Mouse (Mus musculus) hindbrain, embryonic 16.5 days (tissue): Measurements from ENCODE around the gene Mnat1. TPM values are rescaled to one million over a fixed set of nuclear protein-coding genes. Genes with fewer than 3 reads are reported as not detected.
"Not testable (repeated sequence)": the region's sequence is repeated elsewhere in the genome, so short reads cannot be mapped to it uniquely, and the experiment has no call there.

Experiments
- ATAC-seq: fragments of 200-750 bp; cut with Nextera tagmentation; 2 replicates; pipeline ENCODE4 v1.8.0; 2017; ENCODE audit warnings: moderate TSS enrichment, moderate library complexity
- H3K27ac ChIP-seq: fragments of 300-500 bp; sonication (generic); 2 replicates; pipeline ENCODE4 v1.5.1; 2014; ENCODE audit warnings: low read depth, mild to moderate bottlenecking, control low read depth, low read length, moderate library complexity
- H3K27me3 ChIP-seq: fragments of 300-500 bp; sonication (generic); replicated peaks from 2 replicates; pipeline ENCODE4 v1.6.1; 2014; ENCODE audit warnings: low read length; ENCODE audit not compliant: control insufficient read depth, insufficient read depth
- H3K36me3 ChIP-seq: fragments of 300-500 bp; sonication (generic); 2 replicates; pipeline ENCODE4 v1.6.1; 2014; ENCODE audit warnings: mild to moderate bottlenecking, low read length, moderate library complexity, mixed read lengths; ENCODE audit not compliant: control insufficient read depth, insufficient read depth
- H3K4me1 ChIP-seq: fragments of 300-500 bp; sonication (generic); 2 replicates; pipeline ENCODE4 v1.6.1; 2014; ENCODE audit warnings: low read depth, low read length; ENCODE audit not compliant: control insufficient read depth, insufficient read depth
- H3K4me2 ChIP-seq: fragments of 300-500 bp; sonication (generic); 2 replicates; pipeline ENCODE4 v1.6.1; 2014; ENCODE audit warnings: mild to moderate bottlenecking, low read length, control low read depth, moderate library complexity
- H3K4me3 ChIP-seq: fragments of 300-500 bp; sonication (generic); 2 replicates; pipeline ENCODE4 v1.5.1; 2014; ENCODE audit warnings: mild to moderate bottlenecking, low read length, control low read depth, moderate library complexity
- H3K9ac ChIP-seq: fragments of 300-500 bp; sonication (generic); 2 replicates; pipeline ENCODE4 v1.6.1; 2014; ENCODE audit warnings: low read depth, mild to moderate bottlenecking, control low read depth, low read length, moderate library complexity
- H3K9me3 ChIP-seq: fragments of 300-500 bp; sonication (generic); 2 replicates; pipeline ENCODE4 v1.6.1; 2014; ENCODE audit warnings: mild to moderate bottlenecking, low read length, moderate library complexity; ENCODE audit not compliant: control insufficient read depth
- WGBS: fragments of 180-500 bp; shearing (Covaris S2); extraction: QIAGEN DNeasy Blood & Tissue Kit; methylation state at CpG from one replicate; pipeline ENCODE4 v1.1.7; 2014; 5-methylcytosine and 5-hydroxymethylcytosine counted together
- polyA plus RNA-seq: library from polyadenylated mRNA; unstranded; fragments of >200 nt; fragmentation: Nextera tagmentation; extraction: Ambion mirVana; gene quantifications from 2 replicates; pipeline ENCODE4 v1.2.1, GENCODE M21; 2015

The Mnat1 gene
- 16.2 and 17.4 TPM in 2 replicates for polyA plus RNA-seq

DNA sequence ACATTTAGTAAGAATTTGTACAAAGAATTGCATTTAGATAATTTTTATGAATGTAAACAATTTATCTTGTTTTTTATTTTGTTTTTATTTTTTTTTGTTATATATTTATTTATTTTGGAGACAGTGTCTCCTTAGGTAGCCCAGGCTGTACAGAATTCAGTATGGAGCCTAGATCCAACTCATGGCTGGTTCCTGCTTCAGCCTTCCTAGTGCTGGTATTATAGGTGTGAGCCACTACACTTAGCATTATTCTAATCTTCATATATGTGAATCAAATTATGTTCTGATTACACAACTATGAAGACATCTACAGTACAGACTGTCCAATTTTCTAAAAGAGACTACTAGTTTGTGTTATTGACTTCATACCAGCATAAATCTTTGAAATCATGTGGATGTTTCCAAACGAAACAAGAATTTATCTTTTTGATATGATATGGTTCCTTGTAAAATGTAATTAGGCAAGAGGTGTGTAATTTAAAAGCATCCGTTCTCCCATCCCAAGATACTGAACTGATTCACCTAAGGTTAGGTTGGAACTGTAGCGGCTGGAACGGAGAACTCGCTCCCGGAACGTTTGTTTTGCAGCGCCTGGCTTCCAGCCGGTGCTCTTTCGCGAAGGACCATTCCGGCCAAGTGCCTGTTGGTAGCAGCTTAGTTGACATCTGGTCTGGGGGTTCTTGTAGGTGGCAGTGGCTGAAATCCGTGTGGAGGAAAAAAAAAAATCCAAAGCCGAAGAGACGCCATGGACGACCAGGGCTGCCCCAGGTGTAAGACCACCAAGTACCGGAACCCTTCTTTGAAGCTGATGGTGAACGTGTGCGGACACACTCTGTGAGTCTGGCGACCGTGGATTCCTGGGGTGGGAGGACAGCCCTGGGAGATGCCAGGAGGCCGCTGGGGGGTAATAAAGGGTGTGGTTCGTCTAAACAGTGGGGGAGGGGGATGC, at the start of gene Mnat1:
Gene Mnat1, plus strand, starts transcription at position 625 of the 949 bp plus-strand sequence.
- Histone ChIP-seq H3K36me3 (no peaks in the 10 kb centered on the region), H3K4me1 (peaks cover 12% of the 10 kb centered on the region), H3K27ac (peak within 1 kb of the TSS; percentile 59; the same call in 1 of the 2 replicates), H3K9me3 (no peaks in the 10 kb centered on the region), H3K27me3 (no peaks in the 10 kb centered on the region), H3K4me2 (peak within 1 kb of the TSS; percentile 72), H3K4me3 (peak within 1 kb of the TSS; percentile 87), H3K9ac (peak within 1 kb of the TSS; percentile 86)
- under 1% methylated on average over 23 of the region's 23 CpGs for WGBS
- ATAC-seq, result peak; percentile 89

DNA sequence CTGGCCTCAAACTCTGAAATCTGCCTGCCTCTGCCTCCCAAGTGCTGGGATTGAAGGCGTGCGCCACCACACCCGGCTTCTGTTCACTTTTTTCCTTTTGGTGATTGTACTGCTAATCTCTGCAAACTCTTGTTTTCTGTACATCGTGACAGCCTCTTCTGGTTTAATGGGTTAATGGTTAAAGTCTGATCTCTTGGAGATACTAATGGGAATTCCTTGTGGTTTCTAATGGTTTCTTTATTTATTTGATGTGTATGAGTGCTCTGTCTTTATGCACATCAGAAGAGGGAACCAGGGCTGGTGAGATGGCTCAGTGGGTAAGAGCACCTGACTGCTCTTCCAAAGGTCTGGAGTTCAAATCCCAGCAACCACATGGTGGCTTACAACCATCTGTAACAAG, 41.7 kb upstream of the Mnat1 start:
- H3K4me1 ChIP-seq, H3K27ac ChIP-seq, H3K9ac ChIP-seq, H3K27me3 ChIP-seq, H3K36me3 ChIP-seq, H3K4me3 ChIP-seq, ATAC-seq, H3K9me3 ChIP-seq, H3K4me2 ChIP-seq: not testable (repeated sequence)
- WGBS, result 95% methylated on average over 4 of the region's 4 CpGs

DNA sequence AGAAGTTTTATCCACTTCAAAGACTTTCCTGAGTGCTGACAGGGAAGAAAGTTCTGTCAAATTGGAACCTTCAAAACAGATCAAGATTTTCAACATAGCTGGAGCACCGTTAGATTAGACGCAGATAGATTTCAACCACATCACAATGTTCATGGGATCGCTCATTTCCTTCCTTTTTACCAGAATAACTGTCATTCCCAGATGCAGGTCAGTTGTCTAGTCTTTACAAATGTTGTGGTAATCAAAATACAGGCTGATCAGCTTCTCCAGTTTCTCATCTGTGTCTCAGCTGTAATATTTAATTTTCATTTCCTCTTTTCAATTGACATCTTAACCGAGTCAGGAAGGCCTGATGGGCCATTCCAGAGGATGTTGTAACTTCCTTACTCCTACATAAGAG, 39.7 kb upstream of the Mnat1 start:
- Histone ChIP-seq H3K27ac (no peak overlapping the region), H3K4me1 (no peaks in the 10 kb centered on the region), H3K4me2 (no peak overlapping the region), H3K4me3 (no peak overlapping the region), H3K27me3 (no peaks in the 10 kb centered on the region), H3K9ac (no peak overlapping the region), H3K36me3 (no peaks in the 10 kb centered on the region), H3K9me3 (no peaks in the 10 kb centered on the region)
- WGBS, result 90% methylated on average over 4 of the region's 4 CpGs
- no peak for ATAC-seq

DNA sequence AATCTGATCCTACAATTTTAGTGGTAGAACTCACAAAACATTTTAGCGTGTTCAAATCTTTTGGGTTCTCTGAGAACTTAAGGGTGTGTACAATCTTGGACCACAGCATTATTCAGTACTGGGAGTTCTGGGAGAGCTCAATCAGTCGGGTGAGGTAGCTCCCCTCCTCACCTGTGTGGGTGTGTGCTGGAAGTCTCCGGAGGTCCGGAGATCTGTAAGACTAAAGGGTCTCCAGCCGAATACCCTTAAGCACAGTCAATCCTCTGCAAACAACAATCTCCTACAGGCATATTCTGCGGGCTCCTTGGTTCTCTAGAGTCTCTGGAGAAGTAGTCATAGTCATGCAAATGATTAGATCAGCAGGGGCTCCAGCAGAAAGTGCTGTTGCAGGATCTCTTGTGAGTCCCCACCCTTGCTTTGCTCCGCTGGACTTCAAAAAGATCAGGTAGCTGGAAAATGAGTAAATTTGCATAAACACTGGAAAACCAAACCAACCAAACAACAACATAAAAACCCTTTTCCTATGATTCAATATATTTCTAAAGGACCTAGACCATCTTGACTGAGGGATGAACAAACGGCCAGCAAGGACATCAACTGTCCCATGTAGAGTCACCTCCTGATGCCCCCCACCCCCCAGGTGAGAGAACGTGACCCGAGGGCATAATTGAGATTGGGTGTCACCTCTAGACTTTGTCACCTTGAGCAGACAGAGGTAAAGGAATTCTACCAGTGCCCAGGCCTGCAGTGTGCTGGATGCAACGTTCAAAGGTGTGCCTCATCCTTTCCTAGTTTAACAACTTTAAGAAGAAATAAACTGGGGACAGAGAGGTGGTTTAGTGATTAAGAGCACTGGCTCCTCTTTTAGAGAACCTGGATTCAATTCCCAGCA, 37.5 kb upstream of the Mnat1 start:
- Histone ChIP-seq H3K4me3 (no peak overlapping the region), H3K9ac (no peak overlapping the region), H3K9me3 (no peaks in the 10 kb centered on the region), H3K36me3 (no peaks in the 10 kb centered on the region), H3K4me2 (no peak overlapping the region), H3K27ac (no peak overlapping the region), H3K27me3 (no peaks in the 10 kb centered on the region), H3K4me1 (no peaks in the 10 kb centered on the region)
- no peak for ATAC-seq
- 22% methylated on average over 11 of the region's 11 CpGs for WGBS

DNA sequence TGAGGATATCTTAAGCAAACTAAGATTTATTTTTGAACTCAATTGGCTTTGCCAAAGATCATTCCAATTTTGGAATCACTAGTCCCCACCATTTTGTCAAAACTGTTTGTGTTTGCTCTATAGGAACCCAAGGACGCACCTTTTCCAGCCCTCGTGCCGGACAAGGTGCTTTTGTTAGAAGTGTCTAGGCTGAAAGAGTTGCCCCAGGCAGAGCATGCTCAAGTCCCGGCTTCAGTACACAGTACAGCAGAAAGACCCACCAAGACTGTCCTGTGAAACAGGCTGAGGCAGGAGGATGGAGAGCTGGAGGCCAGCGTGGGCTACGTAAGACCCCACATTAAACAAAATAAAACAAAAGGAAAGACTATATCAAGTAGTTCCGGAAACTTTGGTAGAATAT, 36.4 kb upstream of the Mnat1 start:
- Histone ChIP-seq H3K4me3 (no peak overlapping the region), H3K27me3 (no peaks in the 10 kb centered on the region), H3K9ac (no peak overlapping the region), H3K4me2 (no peak overlapping the region), H3K27ac (no peak overlapping the region), H3K36me3 (no peaks in the 10 kb centered on the region), H3K9me3 (no peaks in the 10 kb centered on the region), H3K4me1 (no peaks in the 10 kb centered on the region)
- ATAC-seq, result no peak
- 95% methylated on average over 7 of the region's 7 CpGs for WGBS

DNA sequence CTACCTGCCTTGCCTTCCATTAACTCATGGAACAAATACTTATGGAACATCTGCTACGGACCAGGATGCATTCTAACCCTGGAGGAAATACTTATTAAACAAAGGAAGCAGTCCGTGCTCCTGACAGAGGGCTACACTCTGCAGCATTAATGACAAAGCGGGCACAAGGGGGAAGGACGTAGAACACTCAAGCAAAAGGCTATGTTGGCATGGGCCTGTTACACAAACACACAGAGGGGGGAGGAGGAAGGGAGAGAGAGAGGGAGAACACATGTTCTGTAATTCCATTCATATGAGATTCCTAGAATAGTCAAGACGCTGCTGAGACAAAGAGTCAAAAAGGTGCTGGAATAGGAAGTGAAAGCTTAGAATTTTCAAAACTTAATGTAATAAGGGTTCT, 35.0 kb upstream of the Mnat1 start:
- H3K4me1 ChIP-seq, result no peaks in the 10 kb centered on the region
- H3K4me3 ChIP-seq, result no peak overlapping the region
- no peaks in the 10 kb centered on the region for H3K36me3 ChIP-seq
- H3K27me3 ChIP-seq, result no peaks in the 10 kb centered on the region
- no peak overlapping the region for H3K4me2 ChIP-seq
- H3K9ac ChIP-seq, result no peak overlapping the region
- ATAC-seq, result no peak
- no peaks in the 10 kb centered on the region for H3K9me3 ChIP-seq
- no peak overlapping the region for H3K27ac ChIP-seq
- 79% methylated on average over 5 of the region's 5 CpGs for WGBS

DNA sequence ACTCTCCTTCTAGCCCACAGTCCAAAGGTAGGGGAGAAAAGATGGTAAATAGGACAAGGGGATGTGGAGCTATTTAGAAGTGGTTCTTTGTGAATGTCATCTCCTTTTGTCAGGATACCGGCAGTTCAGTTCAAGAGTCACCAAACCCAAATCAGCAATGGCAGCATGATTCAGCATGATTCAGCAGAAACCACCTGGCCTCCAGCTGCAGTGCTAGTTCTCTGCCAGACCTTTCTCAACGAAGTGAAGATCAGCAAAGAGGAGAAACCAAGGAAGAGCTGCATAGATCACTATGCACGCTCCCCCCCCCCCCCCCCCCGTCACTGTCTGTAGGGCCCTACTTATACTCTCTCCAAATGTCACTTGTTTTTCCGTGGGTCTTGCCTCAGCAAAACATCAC, 34.6 kb upstream of the Mnat1 start:
- no peak overlapping the region for H3K4me2 ChIP-seq
- H3K4me1 ChIP-seq, result no peaks in the 10 kb centered on the region
- no peak overlapping the region for H3K4me3 ChIP-seq
- H3K27ac ChIP-seq, result no peak overlapping the region
- no peak for ATAC-seq
- no peaks in the 10 kb centered on the region for H3K9me3 ChIP-seq
- no peaks in the 10 kb centered on the region for H3K36me3 ChIP-seq
- WGBS, result 56% methylated on average over 4 of the region's 5 CpGs
- H3K9ac ChIP-seq, result no peak overlapping the region
- H3K27me3 ChIP-seq, result no peaks in the 10 kb centered on the region

DNA sequence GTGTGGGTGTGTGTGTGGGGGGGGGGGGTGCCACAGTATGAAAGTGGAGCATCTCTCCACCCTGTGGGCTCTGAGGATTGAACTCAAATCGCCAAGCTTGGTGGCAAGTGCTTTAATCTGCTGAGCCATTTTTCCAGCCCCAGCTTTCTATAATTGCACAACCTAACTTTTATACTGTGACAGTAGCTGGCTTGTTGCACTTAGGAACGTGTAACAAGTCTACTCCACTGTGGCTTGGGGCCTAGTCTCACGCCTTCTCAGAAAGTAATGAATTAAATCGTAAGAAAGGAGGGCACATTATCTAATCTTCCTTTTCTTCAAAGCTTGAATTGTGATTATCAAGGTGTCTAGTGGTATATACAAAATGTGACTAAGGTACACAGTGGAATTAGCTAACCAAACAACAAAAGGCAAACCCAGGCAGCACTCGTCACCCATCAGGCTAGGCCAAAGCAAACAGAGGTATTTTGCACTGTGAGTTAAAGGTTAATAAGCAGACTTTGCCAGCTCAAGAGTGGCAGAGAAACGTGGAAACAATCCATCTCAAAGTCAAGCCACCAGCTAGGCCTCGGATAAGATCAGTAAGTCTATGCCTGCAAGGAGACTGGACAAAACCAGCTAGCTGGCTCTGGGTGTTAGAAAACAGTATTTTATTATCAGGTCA, 32.7 kb upstream of the Mnat1 start:
- 82% methylated on average over 7 of the region's 7 CpGs for WGBS
- Histone ChIP-seq H3K36me3 (no peaks in the 10 kb centered on the region), H3K4me3 (no peak overlapping the region), H3K4me1 (no peaks in the 10 kb centered on the region), H3K27ac (no peak overlapping the region), H3K9me3 (no peaks in the 10 kb centered on the region), H3K9ac (no peak overlapping the region), H3K27me3 (no peaks in the 10 kb centered on the region), H3K4me2 (no peak overlapping the region)
- ATAC-seq, result no peak
